Mouse (Mus musculus) C2C12 (cell line): ENCODE measurements around the gene Chrnb4.

Experiments
- CTCF ChIP-seq: IDR thresholded peaks from one replicate; pipeline ENCODE4 v1.5.1; 2011; ENCODE audit not compliant: control insufficient read depth, insufficient read depth, insufficient read length
- MAX ChIP-seq: IDR thresholded peaks from one replicate; pipeline ENCODE4 v1.6.1; 2011; ENCODE audit warnings: mild to moderate bottlenecking, control low read depth
- USF1 ChIP-seq: IDR thresholded peaks from one replicate; pipeline ENCODE4 v1.6.1; 2011; ENCODE audit warnings: low read depth, mild to moderate bottlenecking, control low read depth, moderate library complexity

DNA sequence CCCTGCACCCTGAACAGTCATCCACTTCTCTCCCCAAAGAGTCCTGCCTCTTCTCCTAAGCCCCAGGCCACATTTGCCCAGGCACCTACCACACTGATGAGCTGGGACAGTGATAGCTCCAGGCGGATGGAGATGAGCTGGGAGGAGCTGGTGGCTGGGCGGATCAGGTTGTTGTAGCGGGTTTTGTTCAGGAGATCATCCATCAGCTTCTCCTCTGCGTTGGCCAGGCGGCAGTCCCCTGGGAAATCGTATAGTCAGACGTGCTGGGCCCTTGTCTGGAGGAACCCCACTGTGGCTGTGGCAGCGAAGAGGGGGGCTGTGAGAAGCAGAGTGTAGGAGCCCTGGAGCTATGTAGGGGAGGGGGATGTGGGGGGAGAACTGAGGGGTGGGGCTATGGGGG lies 4.9 kb downstream of the Chrnb4 start:
- no peak for TF ChIP-seq CTCF
- no peak for TF ChIP-seq USF1
- no peak for TF ChIP-seq MAX
